Mouse (Mus musculus): ENCODE data around the gene Gm47985. TPM values are rescaled to one million over a fixed set of nuclear protein-coding genes. Genes with fewer than 3 reads are reported as not detected.

The Gm47985 gene
- polyA plus RNA-seq, 2 experiments = 0.08 TPM; not detected in 1

GRCm38 (mm10) chr1:151228320-151228989 lies 46.1 kb downstream of the Gm47985 start:
- no peak for DNase-seq (ENCODE audit: low spot score)
- ATAC-seq (ENCODE audit: low FRiP score, low read depth) = no peak
- Histone ChIP-seq H3K4me1 (ENCODE audit: control insufficient read depth, insufficient read depth, low read length) (no peaks in the 10 kb centered on the region), H3K4me3 (replicated peaks; ENCODE audit: low read length) (no peak overlapping the region), H3K36me3 (ENCODE audit: control insufficient read depth, insufficient read depth, low read length) (no peaks in the 10 kb centered on the region), H3K27me3 (ENCODE audit: control insufficient read depth, insufficient read depth, low read length) (no peaks in the 10 kb centered on the region), H3K9me3 (ENCODE audit: control insufficient read depth, low read length) (no peaks in the 10 kb centered on the region), H3K27ac (replicated peaks; ENCODE audit: low read depth, low read length) (no peak overlapping the region), H3K9ac (ENCODE audit: low read depth, low read length, severe bottlenecking) (no peak overlapping the region), H3K4me2 (replicated peaks; ENCODE audit: low read depth, low read length, severe bottlenecking) (no peak overlapping the region)
- TF ChIP-seq POLR2A (IDR thresholded peaks at IDR 0.05; ENCODE audit: borderline replicate concordance, extremely low read depth, insufficient read depth, insufficient read length) = no peak
- 61% methylated on average over 1 of the region's 1 CpGs for whole genome bisulfite sequencing

- H3K27me3 ChIP-seq (ENCODE audit: control insufficient read depth, insufficient read depth, low read length) = no peaks in the 10 kb centered on the region
Measured at GRCm38 (mm10) chr1:151232346-151232745, 50.0 kb downstream of the Gm47985 start.

DNA sequence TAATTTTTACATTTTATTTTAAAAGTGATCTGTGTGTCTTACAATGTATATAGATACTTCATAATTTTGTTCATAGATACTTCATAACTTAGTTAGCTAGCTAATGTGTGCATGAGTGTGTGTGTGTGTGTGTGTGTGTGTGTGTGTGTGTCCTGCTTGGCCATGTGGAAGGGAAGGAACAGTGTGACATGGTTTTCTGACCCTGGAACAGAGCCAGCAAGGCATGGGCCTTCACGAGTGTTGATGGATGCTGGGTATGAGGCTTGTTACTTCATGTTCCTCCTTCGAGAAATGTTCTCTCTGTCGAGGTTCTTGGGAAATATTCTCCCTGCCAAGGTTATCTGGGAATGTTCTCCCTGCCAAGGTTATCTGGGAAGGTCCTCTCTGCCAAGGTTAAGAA lies 51.4 kb downstream of the Gm47985 start:
- ATAC-seq (ENCODE audit: low FRiP score, low read depth) (no peak), DNase-seq (ENCODE audit: low spot score) (no peak)
- WGBS = 80% methylated on average over 3 of the region's 3 CpGs
- Histone ChIP-seq H3K9ac (ENCODE audit: low read depth, low read length, severe bottlenecking) (no peak overlapping the region), H3K27me3 (ENCODE audit: control insufficient read depth, insufficient read depth, low read length) (no peaks in the 10 kb centered on the region), H3K4me1 (ENCODE audit: control insufficient read depth, insufficient read depth, low read length) (peaks cover 13% of the 10 kb centered on the region), H3K4me2 (replicated peaks; ENCODE audit: low read depth, low read length, severe bottlenecking) (no peak overlapping the region), H3K36me3 (ENCODE audit: control insufficient read depth, insufficient read depth, low read length) (no peaks in the 10 kb centered on the region), H3K4me3 (replicated peaks; ENCODE audit: low read length) (no peak overlapping the region), H3K9me3 (ENCODE audit: control insufficient read depth, low read length) (no peaks in the 10 kb centered on the region), H3K27ac (replicated peaks; ENCODE audit: low read depth, low read length) (no peak overlapping the region)
- TF ChIP-seq POLR2A (IDR thresholded peaks at IDR 0.05; ENCODE audit: borderline replicate concordance, extremely low read depth, insufficient read depth, insufficient read length) = no peak

More at GRCm38 (mm10) chr1:151232346-151232745, 50.0 kb downstream of the Gm47985 start:
- TF ChIP-seq POLR2A (IDR thresholded peaks at IDR 0.05; ENCODE audit: borderline replicate concordance, extremely low read depth, insufficient read depth, insufficient read length) = no peak
- Histone ChIP-seq H3K9me3 (ENCODE audit: control insufficient read depth, low read length) (no peaks in the 10 kb centered on the region), H3K36me3 (ENCODE audit: control insufficient read depth, insufficient read depth, low read length) (no peaks in the 10 kb centered on the region), H3K27ac (replicated peaks; ENCODE audit: low read depth, low read length) (no peak overlapping the region), H3K9ac (ENCODE audit: low read depth, low read length, severe bottlenecking) (no peak overlapping the region), H3K4me2 (replicated peaks; ENCODE audit: low read depth, low read length, severe bottlenecking) (no peak overlapping the region), H3K4me1 (ENCODE audit: control insufficient read depth, insufficient read depth, low read length) (peaks cover 5% of the 10 kb centered on the region; the same call in 1 of the 2 replicates), H3K4me3 (replicated peaks; ENCODE audit: low read length) (no peak overlapping the region)
- ATAC-seq (ENCODE audit: low FRiP score, low read depth) (no peak), DNase-seq (ENCODE audit: low spot score) (no peak)
- WGBS = 77% methylated on average over 3 of the region's 3 CpGs

Other genes with a start within 250 kb of the Gm47985 start
- gene Hmcn1, start 189.1 kb upstream of the Gm47985 start, polyA plus RNA-seq (2012; rRNA removed) = 73.5 and 80.4 TPM in 2 replicates
- 35.3 and 43.2 TPM in 2 replicates for gene Hmcn1, start 189.1 kb upstream of the Gm47985 start, polyA plus RNA-seq (2014; fragmentation: Nextera tagmentation; extraction: Ambion mirVana)
- 0.06 and 0.08 TPM in 2 replicates for gene Gm8947, start 9.8 kb downstream of the Gm47985 start, polyA plus RNA-seq (2012; rRNA removed)
- gene Gm8947, start 9.8 kb downstream of the Gm47985 start, polyA plus RNA-seq (2014; fragmentation: Nextera tagmentation; extraction: Ambion mirVana) = 0.23 TPM in 1 of 2 replicates, not detected in the other
- gene Gm47995, start 15.9 kb downstream of the Gm47985 start, polyA plus RNA-seq (2012; rRNA removed) = 0.06 TPM in 1 of 2 replicates, not detected in the other
- gene Gm47995, start 15.9 kb downstream of the Gm47985 start, polyA plus RNA-seq (2014; fragmentation: Nextera tagmentation; extraction: Ambion mirVana) = not detected in 2 replicates
- gene 3110040M04Rik, start 21.6 kb downstream of the Gm47985 start, polyA plus RNA-seq (2012; rRNA removed) = not detected in 2 replicates
- not detected in 2 replicates for gene 3110040M04Rik, start 21.6 kb downstream of the Gm47985 start, polyA plus RNA-seq (2014; fragmentation: Nextera tagmentation; extraction: Ambion mirVana)
- 0.06 TPM in 1 of 2 replicates, not detected in the other for gene Gm47996, start 27.6 kb downstream of the Gm47985 start, polyA plus RNA-seq (2012; rRNA removed)
- gene Gm47996, start 27.6 kb downstream of the Gm47985 start, polyA plus RNA-seq (2014; fragmentation: Nextera tagmentation; extraction: Ambion mirVana) = not detected in 2 replicates
- gene Ivns1abp, start 161.9 kb downstream of the Gm47985 start, polyA plus RNA-seq (2012; rRNA removed) = 186 and 208 TPM in 2 replicates
- 235 and 248 TPM in 2 replicates for gene Ivns1abp, start 161.9 kb downstream of the Gm47985 start, polyA plus RNA-seq (2014; fragmentation: Nextera tagmentation; extraction: Ambion mirVana)
- 13.9 and 27.8 TPM in 2 replicates for gene Swt1, start 245.9 kb downstream of the Gm47985 start, polyA plus RNA-seq (2012; rRNA removed)
- gene Swt1, start 245.9 kb downstream of the Gm47985 start, polyA plus RNA-seq (2014; fragmentation: Nextera tagmentation; extraction: Ambion mirVana) = 19.2 and 21.1 TPM in 2 replicates
- gene Trmt1l, start 246.0 kb downstream of the Gm47985 start, polyA plus RNA-seq (2012; rRNA removed) = 29.3 and 33.8 TPM in 2 replicates
- gene Trmt1l, start 246.0 kb downstream of the Gm47985 start, polyA plus RNA-seq (2014; fragmentation: Nextera tagmentation; extraction: Ambion mirVana) = 34.2 and 42.5 TPM in 2 replicates

All from limb, embryonic 14.5 days (tissue).